Mouse (Mus musculus): ENCODE data around the gene Kars.

GRCm38 (mm10) chr8:111984511-111984910, 26.6 kb downstream of the Kars start:
- TF ChIP-seq MAFK (IDR thresholded peaks at IDR 0.05; ENCODE audit: insufficient replicate concordance, low read length) (no peak), POLR2A (IDR thresholded peaks at IDR 0.05; ENCODE audit: low read depth, low read length) (no peak), CTCF (conservative IDR thresholded peaks at IDR 0.05 in 1 of 2, IDR thresholded peaks at IDR 0.05 in 1 of 2; ENCODE audit: low read depth in 2 of 2, low read length in 2 of 2) (no peak), TCF12 (IDR thresholded peaks at IDR 0.05; ENCODE audit: low read depth, low read length) (no peak), CHD1 (IDR thresholded peaks at IDR 0.05; ENCODE audit: low read depth, low read length) (no peak), MAZ (IDR thresholded peaks at IDR 0.05; ENCODE audit: low read depth, low read length) (no peak), ZNF384 (IDR thresholded peaks at IDR 0.05; ENCODE audit: low read depth, low read length) (no peak), MAX (IDR thresholded peaks at IDR 0.05; ENCODE audit: low read length) (no peak), EP300 (IDR thresholded peaks at IDR 0.05; ENCODE audit: low read length) (no peak), BHLHE40 (IDR thresholded peaks at IDR 0.05; ENCODE audit: low read depth, low read length) (no peak), USF1 (IDR thresholded peaks at IDR 0.05; ENCODE audit: low read depth, low read length) (no peak), RCOR1 (conservative IDR thresholded peaks at IDR 0.05; ENCODE audit: low read depth, low read length) (no peak)
